Mouse (Mus musculus): ENCODE measurements around the gene Med12. TPM values are rescaled to one million over a fixed set of nuclear protein-coding genes. Genes with fewer than 3 reads are reported as not detected.
A peak's percentile ranks its signal among the peaks of the same experiment; 100 is the strongest.

Gene Med12
- polyA plus RNA-seq, 1 experiment = 22.7 TPM

DNA sequence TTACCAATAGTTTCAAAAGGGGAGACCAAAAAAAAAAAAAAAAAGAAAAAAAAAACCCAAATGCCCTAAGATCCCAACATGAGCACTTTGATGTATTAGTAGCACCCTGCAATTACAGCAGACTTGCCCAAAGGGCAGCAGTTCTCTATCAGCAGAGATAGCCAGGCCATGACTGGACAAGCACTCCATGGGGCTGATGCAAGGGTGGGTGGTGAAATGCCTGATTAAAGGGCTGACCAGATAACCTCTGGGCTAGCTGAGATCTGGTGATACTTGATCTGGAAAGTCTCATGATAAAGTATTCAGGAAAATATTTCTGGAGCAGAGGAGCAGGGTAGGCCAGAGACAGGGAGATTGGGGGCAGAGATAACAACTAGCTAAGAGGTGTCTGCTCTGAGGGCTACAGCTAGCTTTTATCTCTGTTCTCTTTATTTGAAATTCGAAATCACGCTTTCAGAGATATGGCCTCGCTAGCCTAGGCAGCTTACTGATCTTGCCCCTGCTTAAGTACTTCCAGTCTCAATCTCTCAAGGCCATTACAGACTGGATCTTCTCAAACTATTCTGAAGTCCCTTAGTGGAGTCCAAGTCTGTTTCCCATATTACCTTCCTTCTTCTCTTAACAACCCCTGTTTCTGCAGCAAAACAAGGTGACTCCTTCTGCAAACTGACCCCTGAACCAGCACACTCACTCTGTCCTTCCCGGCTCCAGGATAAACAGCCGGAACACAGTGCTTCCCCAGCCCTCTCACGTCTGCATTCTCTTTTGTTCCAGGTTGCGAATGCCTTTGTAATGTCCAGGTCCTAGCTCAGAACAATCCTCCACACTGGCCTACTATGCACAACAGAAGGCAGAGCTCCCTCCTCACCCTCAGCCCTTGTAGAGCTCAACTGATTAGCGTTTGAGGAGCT is 52.4 kb downstream of the Med12 start:
- TF ChIP-seq MYOD1 (IDR thresholded peaks at IDR 0.05; ENCODE audit: control insufficient read depth, insufficient read length, low read depth) = no peak
- no peak for TF ChIP-seq CTCF (IDR thresholded peaks at IDR 0.05; ENCODE audit: control insufficient read depth, insufficient read depth, insufficient read length)
- no peak for TF ChIP-seq MYOG (IDR thresholded peaks at IDR 0.05; ENCODE audit: control insufficient read depth, extremely low read depth, insufficient read length)
- TF ChIP-seq CEBPB (IDR thresholded peaks at IDR 0.05; ENCODE audit: low read depth) = no peak
- TF ChIP-seq USF1 (IDR thresholded peaks at IDR 0.05; ENCODE audit: low read depth) = no peak
- TF ChIP-seq MAX (IDR thresholded peaks at IDR 0.05) = no peak
- TF ChIP-seq FOSL1 (IDR thresholded peaks at IDR 0.05; ENCODE audit: insufficient read depth, low read length, poor library complexity, severe bottlenecking) = no peak
- H3K79me3 ChIP-seq (ENCODE audit: low read depth) = no peaks in the 10 kb centered on the region
- no peak overlapping the region for H3K4me3 ChIP-seq (ENCODE audit: insufficient read depth, poor library complexity, severe bottlenecking)
- H3ac ChIP-seq (ENCODE audit: control insufficient read depth, insufficient read length, low read depth) = no peak overlapping the region
- no peaks in the 10 kb centered on the region for H3K79me2 ChIP-seq (ENCODE audit: control insufficient read depth, insufficient read depth)
- no peaks in the 10 kb centered on the region for H3K36me3 ChIP-seq (ENCODE audit: control insufficient read depth, insufficient read depth)
- H3K27me3 ChIP-seq (ENCODE audit: control insufficient read depth, insufficient read depth, insufficient read length) = no peaks in the 10 kb centered on the region

DNA sequence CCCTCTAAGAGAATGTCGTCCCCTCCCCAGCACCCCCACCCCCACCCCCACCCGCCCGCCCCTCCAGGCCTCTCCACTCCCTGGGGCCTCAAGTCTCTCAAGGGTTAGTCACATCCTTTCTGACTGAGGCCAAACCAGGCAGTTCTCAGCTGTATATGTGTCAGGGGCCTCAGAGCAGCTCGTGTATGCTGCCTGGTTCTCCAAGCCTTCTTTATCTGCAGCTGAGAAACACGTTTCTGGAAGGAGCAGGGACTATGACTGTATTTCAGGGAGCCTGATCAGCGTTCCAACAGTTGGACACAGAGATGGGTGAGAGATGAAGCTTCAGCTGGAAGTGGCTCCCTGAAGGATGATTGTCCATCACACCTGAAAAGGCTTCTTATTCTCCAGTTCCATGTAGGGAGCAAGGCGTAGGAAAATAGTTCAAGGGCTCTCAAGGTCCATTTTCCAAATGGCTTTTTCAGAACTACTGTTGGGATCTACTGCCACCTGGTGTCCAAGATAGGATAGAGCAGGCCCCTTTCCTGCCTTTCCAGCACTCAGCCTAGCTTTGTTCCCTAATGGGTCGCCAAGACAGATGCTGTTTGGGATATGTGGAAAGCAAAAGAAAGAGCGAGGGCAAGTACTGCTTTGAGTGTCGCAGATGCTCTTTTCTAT is 55.7 kb downstream of the Med12 start:
- Histone ChIP-seq H3K27me3 (ENCODE audit: control insufficient read depth, insufficient read depth, insufficient read length) (no peaks in the 10 kb centered on the region), H3K36me3 (ENCODE audit: control insufficient read depth, insufficient read depth) (no peaks in the 10 kb centered on the region), H3K4me3 (ENCODE audit: insufficient read depth, poor library complexity, severe bottlenecking) (no peak overlapping the region), H3K79me2 (ENCODE audit: control insufficient read depth, insufficient read depth) (no peaks in the 10 kb centered on the region), H3K79me3 (ENCODE audit: low read depth) (no peaks in the 10 kb centered on the region), H3ac (ENCODE audit: control insufficient read depth, insufficient read length, low read depth) (peak overlapping the region; percentile 44)
- TF ChIP-seq CEBPB (IDR thresholded peaks at IDR 0.05; ENCODE audit: low read depth) (no peak), CTCF (IDR thresholded peaks at IDR 0.05; ENCODE audit: control insufficient read depth, insufficient read depth, insufficient read length) (peak; percentile 23), MAX (IDR thresholded peaks at IDR 0.05) (no peak), MYOG (IDR thresholded peaks at IDR 0.05; ENCODE audit: control insufficient read depth, extremely low read depth, insufficient read length) (no peak)

DNA sequence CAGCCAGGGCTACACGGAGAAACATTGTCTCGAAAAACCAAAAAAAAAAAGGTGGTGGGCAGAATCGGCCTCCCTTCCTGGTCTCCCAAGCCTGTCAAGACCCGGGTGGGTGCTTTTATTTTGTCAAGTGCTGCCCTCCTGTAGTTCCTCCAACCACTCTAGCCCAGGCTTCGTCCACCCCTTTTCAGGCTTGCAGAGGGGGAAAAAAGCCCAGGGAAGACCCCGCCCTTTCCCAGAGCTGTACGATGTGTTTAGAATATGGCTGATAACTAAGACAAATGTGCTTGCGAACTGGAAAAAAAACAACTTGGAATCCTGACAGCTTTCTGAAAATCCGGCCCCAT is 58.2 kb downstream of the Med12 start:
- H3K4me3 ChIP-seq (ENCODE audit: insufficient read depth, poor library complexity, severe bottlenecking) = no peak overlapping the region
- no peaks in the 10 kb centered on the region for H3K27me3 ChIP-seq (ENCODE audit: control insufficient read depth, insufficient read depth, insufficient read length)
- H3K36me3 ChIP-seq (ENCODE audit: control insufficient read depth, insufficient read depth) = no peaks in the 10 kb centered on the region
- peak overlapping the region; percentile 57 for H3ac ChIP-seq (ENCODE audit: control insufficient read depth, insufficient read length, low read depth)
- TF ChIP-seq USF1 (IDR thresholded peaks at IDR 0.05; ENCODE audit: low read depth) (no peak), CTCF (IDR thresholded peaks at IDR 0.05; ENCODE audit: control insufficient read depth, insufficient read depth, insufficient read length) (no peak), MYOG (IDR thresholded peaks at IDR 0.05; ENCODE audit: control insufficient read depth, extremely low read depth, insufficient read length) (no peak), MYOD1 (IDR thresholded peaks at IDR 0.05; ENCODE audit: control insufficient read depth, insufficient read length, low read depth) (no peak), FOSL1 (IDR thresholded peaks at IDR 0.05; ENCODE audit: insufficient read depth, low read length, poor library complexity, severe bottlenecking) (no peak)
- H3K79me2 ChIP-seq (ENCODE audit: control insufficient read depth, insufficient read depth) = no peaks in the 10 kb centered on the region
- H3K79me3 ChIP-seq (ENCODE audit: low read depth) = no peaks in the 10 kb centered on the region

DNA sequence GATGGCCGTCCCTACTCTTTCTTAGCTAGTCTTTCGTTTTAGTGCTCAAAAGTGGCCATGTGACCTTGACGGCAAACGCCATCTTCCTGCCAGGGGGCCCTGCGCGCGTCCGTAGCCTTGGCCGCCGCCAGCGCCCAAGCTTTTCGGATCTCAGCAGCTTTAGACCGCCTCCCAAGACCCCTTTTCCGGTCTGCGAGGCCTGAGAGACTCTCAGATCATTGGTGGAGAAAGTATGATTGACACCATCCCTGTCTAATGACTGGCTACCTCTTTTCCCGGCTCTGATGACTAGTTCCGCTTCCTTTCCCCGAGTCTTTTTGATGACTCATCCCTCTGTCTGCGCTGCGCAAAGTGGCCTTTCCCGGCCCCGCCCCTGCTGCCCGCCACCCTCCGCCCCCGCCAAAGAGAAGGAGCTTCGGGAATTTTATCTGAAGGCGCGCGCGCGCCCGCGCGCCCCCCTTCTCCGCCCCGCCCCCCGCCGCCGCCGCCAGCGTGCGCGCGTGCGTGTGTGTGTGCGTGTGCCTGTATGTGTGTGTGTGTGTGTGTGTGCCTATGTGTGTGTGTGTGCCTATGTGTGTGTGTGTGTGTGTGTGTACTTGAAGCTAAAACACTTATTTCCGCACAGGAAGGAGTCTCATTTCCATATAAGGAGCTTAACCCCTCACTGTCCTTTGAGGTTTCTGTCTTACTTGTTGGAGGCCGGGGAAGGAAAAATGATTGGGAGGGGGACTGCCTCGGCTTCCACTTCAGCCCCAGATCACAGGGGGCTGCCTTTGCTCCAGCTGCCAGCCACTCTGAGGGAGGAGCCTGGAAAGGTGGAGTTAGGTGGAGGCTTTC is 58.8 kb downstream of the Med12 start:
- Histone ChIP-seq H3K79me2 (ENCODE audit: control insufficient read depth, insufficient read depth) (no peaks in the 10 kb centered on the region), H3K27me3 (ENCODE audit: control insufficient read depth, insufficient read depth, insufficient read length) (no peaks in the 10 kb centered on the region), H3ac (ENCODE audit: control insufficient read depth, insufficient read length, low read depth) (peak overlapping the region; percentile 57), H3K4me3 (ENCODE audit: insufficient read depth, poor library complexity, severe bottlenecking) (peak overlapping the region; percentile 6), H3K79me3 (ENCODE audit: low read depth) (no peaks in the 10 kb centered on the region), H3K36me3 (ENCODE audit: control insufficient read depth, insufficient read depth) (no peaks in the 10 kb centered on the region)
- TF ChIP-seq MYOD1 (IDR thresholded peaks at IDR 0.05; ENCODE audit: control insufficient read depth, insufficient read length, low read depth) (no peak), USF1 (IDR thresholded peaks at IDR 0.05; ENCODE audit: low read depth) (peak; percentile 59), FOSL1 (IDR thresholded peaks at IDR 0.05; ENCODE audit: insufficient read depth, low read length, poor library complexity, severe bottlenecking) (no peak), MYOG (IDR thresholded peaks at IDR 0.05; ENCODE audit: control insufficient read depth, extremely low read depth, insufficient read length) (no peak), MAX (IDR thresholded peaks at IDR 0.05) (no peak), CEBPB (IDR thresholded peaks at IDR 0.05; ENCODE audit: low read depth) (no peak), CTCF (IDR thresholded peaks at IDR 0.05; ENCODE audit: control insufficient read depth, insufficient read depth, insufficient read length) (no peak)

DNA sequence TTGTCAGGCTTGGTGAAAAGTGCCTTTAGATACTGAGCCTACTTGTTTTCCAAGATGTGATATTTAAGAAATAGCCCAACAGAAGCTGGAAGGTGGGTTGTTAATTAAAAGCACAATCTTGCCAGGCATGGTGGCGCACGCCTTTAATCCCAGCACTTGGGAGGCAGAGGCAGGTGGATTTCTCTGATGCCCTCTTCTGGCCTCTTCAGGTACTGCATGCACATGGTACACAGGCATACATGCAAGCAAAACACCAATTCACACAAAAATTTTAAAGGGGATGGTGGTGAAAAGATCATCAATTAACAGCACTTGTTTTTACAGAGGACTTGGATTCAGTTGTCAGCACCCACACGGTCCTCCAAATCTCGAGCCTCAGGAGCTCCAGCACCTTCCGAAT is 60.8 kb downstream of the Med12 start:
- Histone ChIP-seq H3K79me2 (ENCODE audit: control insufficient read depth, insufficient read depth) (no peaks in the 10 kb centered on the region), H3K27me3 (ENCODE audit: control insufficient read depth, insufficient read depth, insufficient read length) (no peaks in the 10 kb centered on the region), H3K79me3 (ENCODE audit: low read depth) (no peaks in the 10 kb centered on the region), H3K36me3 (ENCODE audit: control insufficient read depth, insufficient read depth) (no peaks in the 10 kb centered on the region), H3ac (ENCODE audit: control insufficient read depth, insufficient read length, low read depth) (no peak overlapping the region), H3K4me3 (ENCODE audit: insufficient read depth, poor library complexity, severe bottlenecking) (no peak overlapping the region)
- TF ChIP-seq MYOD1 (IDR thresholded peaks at IDR 0.05; ENCODE audit: control insufficient read depth, insufficient read length, low read depth) = no peak

Measured in C2C12 (cell line).